Mouse (Mus musculus): ENCODE measurements around the gene Slc35a2.
A peak's percentile ranks its signal among the peaks of the same experiment; 100 is the strongest.

Gene Slc35a2

GRCm38 (mm10) chrX:7883841-7884567 lies at the start of gene Slc35a2:
TSS of gene Slc35a2 (plus strand) at chrX:7884028.
- peak; percentile 85 for DNase-seq (ENCODE audit: low read depth, low spot score)

- DNase-seq (ENCODE audit: low read depth, low spot score), result no peak
Measured at GRCm38 (mm10) chrX:7837146-7837545, 46.7 kb upstream of the Slc35a2 start.

- DNase-seq (ENCODE audit: low read depth, low spot score), result no peak
Measured at GRCm38 (mm10) chrX:7840842-7841162, 43.0 kb upstream of the Slc35a2 start.

GRCm38 (mm10) chrX:7841163-7842162 lies 42.4 kb upstream of the Slc35a2 start, which contains the start of gene Otud5:
TSS of gene Otud5 (plus strand) at chrX:7841364.
- peak; percentile 97 for DNase-seq (ENCODE audit: low read depth, low spot score)

GRCm38 (mm10) chrX:7842318-7842717 lies 41.5 kb upstream of the Slc35a2 start:
- no peak for DNase-seq (ENCODE audit: low read depth, low spot score)

- DNase-seq (ENCODE audit: low read depth, low spot score), result no peak
Measured at GRCm38 (mm10) chrX:7847845-7848244, 36.0 kb upstream of the Slc35a2 start.

GRCm38 (mm10) chrX:7854578-7854977 lies 29.2 kb upstream of the Slc35a2 start:
- no peak for DNase-seq (ENCODE audit: low read depth, low spot score)

- no peak for DNase-seq (ENCODE audit: low read depth, low spot score)
Measured at GRCm38 (mm10) chrX:7859191-7859753, 24.6 kb upstream of the Slc35a2 start.

GRCm38 (mm10) chrX:7863181-7863580 lies 20.6 kb upstream of the Slc35a2 start:
- DNase-seq (ENCODE audit: low read depth, low spot score), result no peak

- DNase-seq (ENCODE audit: low read depth, low spot score), result no peak
Measured at GRCm38 (mm10) chrX:7864551-7864950, 19.3 kb upstream of the Slc35a2 start.

GRCm38 (mm10) chrX:7865343-7865742 lies 18.5 kb upstream of the Slc35a2 start:
- DNase-seq (ENCODE audit: low read depth, low spot score), result no peak

- no peak for DNase-seq (ENCODE audit: low read depth, low spot score)
Measured at GRCm38 (mm10) chrX:7865786-7866185, 18.0 kb upstream of the Slc35a2 start.

- DNase-seq (ENCODE audit: low read depth, low spot score), result no peak
Measured at GRCm38 (mm10) chrX:7867141-7867540, 16.7 kb upstream of the Slc35a2 start.

- no peak for DNase-seq (ENCODE audit: low read depth, low spot score)
Measured at GRCm38 (mm10) chrX:7868506-7868905, 15.3 kb upstream of the Slc35a2 start.

- DNase-seq (ENCODE audit: low read depth, low spot score), result no peak
Measured at GRCm38 (mm10) chrX:7869826-7870225, 14.0 kb upstream of the Slc35a2 start.

- DNase-seq (ENCODE audit: low read depth, low spot score), result peak; percentile 82
Measured at GRCm38 (mm10) chrX:7878007-7878419, 5.8 kb upstream of the Slc35a2 start, which contains the start of gene Pim2. TSS of gene Pim2 (plus strand) at chrX:7878262.

- no peak for DNase-seq (ENCODE audit: low read depth, low spot score)
Measured at GRCm38 (mm10) chrX:7878495-7878894, 5.3 kb upstream of the Slc35a2 start.

- peak; percentile 72 for DNase-seq (ENCODE audit: low read depth, low spot score)
Measured at GRCm38 (mm10) chrX:7879819-7880218, 4.0 kb upstream of the Slc35a2 start.

GRCm38 (mm10) chrX:7898211-7898610 lies 14.4 kb downstream of the Slc35a2 start:
- DNase-seq (ENCODE audit: low read depth, low spot score), result no peak

GRCm38 (mm10) chrX:7898880-7899874 lies 15.3 kb downstream of the Slc35a2 start, which contains the start of the genes Pqbp1 and Timm17b:
TSS of gene Pqbp1 (minus strand) at chrX:7899269.
TSS of gene Timm17b (plus strand) at chrX:7899357.
- peak; percentile 94 for DNase-seq (ENCODE audit: low read depth, low spot score)

- no peak for DNase-seq (ENCODE audit: low read depth, low spot score)
Measured at GRCm38 (mm10) chrX:7904441-7904840, 20.6 kb downstream of the Slc35a2 start.

All from telencephalon, adult 2 months (tissue).